Mouse (Mus musculus): ENCODE data around the gene Fblim1. TPM values are rescaled to one million over a fixed set of nuclear protein-coding genes. Genes with fewer than 3 reads are reported as not detected.
A peak's percentile ranks its signal among the peaks of the same experiment; 100 is the strongest.

The Fblim1 gene
- polyA plus RNA-seq, 1 experiment from 2014 or later: 53.9 TPM

- Histone ChIP-seq H3K36me3 (ENCODE audit: control insufficient read depth, insufficient read depth, low read length) (0 out of 2 replicates have a peak, but pooled peaks cover 2% of the 10 kb centered on the region), H3K9me3 (replicated peaks; ENCODE audit: control insufficient read depth, low read length) (no peaks in the 10 kb centered on the region), H3K27ac (ENCODE audit: low read depth, low read length) (0 out of 2 replicates have a peak overlapping the region, but pooled peaks have one; percentile 6), H3K4me2 (no peak overlapping the region), H3K27me3 (ENCODE audit: control insufficient read depth, insufficient read depth, low read length) (no peaks in the 10 kb centered on the region), H3K4me1 (ENCODE audit: control insufficient read depth, insufficient read depth, low read length) (peaks cover 33% of the 10 kb centered on the region), H3K4me3 (ENCODE audit: low read depth, low read length) (peak overlapping the region; percentile 73; the same call in 1 of the 2 replicates), H3K9ac (ENCODE audit: low read depth, low read length) (peak overlapping the region; percentile 91; the same call in 1 of the 2 replicates)
- ATAC-seq (replicated peaks; ENCODE audit: insufficient number of reproducible peaks, low FRiP score, low TSS enrichment): peak; percentile 11; the same call in 1 of the 2 replicates
- 31% methylated on average over 6 of the region's 6 CpGs for WGBS (ENCODE audit: insufficient replicate concordance)
Observed at GRCm38 (mm10) chr4:141600364-141600763, 5.5 kb downstream of the Fblim1 start.

- H3K27ac ChIP-seq (ENCODE audit: low read depth, low read length): peak overlapping the region; percentile 87
- no peaks in the 10 kb centered on the region for H3K9me3 ChIP-seq (replicated peaks; ENCODE audit: control insufficient read depth, low read length)
- peaks cover 5% of the 10 kb centered on the region; the same call in 1 of the 2 replicates for H3K36me3 ChIP-seq (ENCODE audit: control insufficient read depth, insufficient read depth, low read length)
- peaks cover 31% of the 10 kb centered on the region for H3K4me1 ChIP-seq (ENCODE audit: control insufficient read depth, insufficient read depth, low read length)
- ATAC-seq (replicated peaks; ENCODE audit: insufficient number of reproducible peaks, low FRiP score, low TSS enrichment): peak; percentile 23; the same call in 1 of the 2 replicates
- H3K27me3 ChIP-seq (ENCODE audit: control insufficient read depth, insufficient read depth, low read length): no peaks in the 10 kb centered on the region
- 0% methylated on average over 40 of the region's 57 CpGs for WGBS (ENCODE audit: insufficient replicate concordance)
- peak overlapping the region; percentile 73 for H3K4me3 ChIP-seq (ENCODE audit: low read depth, low read length)
- H3K4me2 ChIP-seq: peak overlapping the region; percentile 96
- peak overlapping the region; percentile 91 for H3K9ac ChIP-seq (ENCODE audit: low read depth, low read length)
Observed at GRCm38 (mm10) chr4:141599251-141600141, 6.4 kb downstream of the Fblim1 start.

GRCm38 (mm10) chr4:141598894-141599250, 7.0 kb downstream of the Fblim1 start:
- no peaks in the 10 kb centered on the region for H3K9me3 ChIP-seq (replicated peaks; ENCODE audit: control insufficient read depth, low read length)
- peak overlapping the region; percentile 87 for H3K27ac ChIP-seq (ENCODE audit: low read depth, low read length)
- H3K36me3 ChIP-seq (ENCODE audit: control insufficient read depth, insufficient read depth, low read length): peaks cover 8% of the 10 kb centered on the region; the same call in 1 of the 2 replicates
- H3K4me2 ChIP-seq: peak overlapping the region; percentile 96
- no peaks in the 10 kb centered on the region for H3K27me3 ChIP-seq (ENCODE audit: control insufficient read depth, insufficient read depth, low read length)
- 2% methylated on average over 9 of the region's 9 CpGs for WGBS (ENCODE audit: insufficient replicate concordance)
- H3K4me3 ChIP-seq (ENCODE audit: low read depth, low read length): peak overlapping the region; percentile 73
- peaks cover 28% of the 10 kb centered on the region for H3K4me1 ChIP-seq (ENCODE audit: control insufficient read depth, insufficient read depth, low read length)
- ATAC-seq (replicated peaks; ENCODE audit: insufficient number of reproducible peaks, low FRiP score, low TSS enrichment): no peak
- H3K9ac ChIP-seq (ENCODE audit: low read depth, low read length): peak overlapping the region; percentile 91

- peak overlapping the region; percentile 73 for H3K4me3 ChIP-seq (ENCODE audit: low read depth, low read length)
- no peaks in the 10 kb centered on the region for H3K27me3 ChIP-seq (ENCODE audit: control insufficient read depth, insufficient read depth, low read length)
- no peak for ATAC-seq (replicated peaks; ENCODE audit: insufficient number of reproducible peaks, low FRiP score, low TSS enrichment)
- H3K9me3 ChIP-seq (replicated peaks; ENCODE audit: control insufficient read depth, low read length): no peaks in the 10 kb centered on the region
- H3K27ac ChIP-seq (ENCODE audit: low read depth, low read length): peak overlapping the region; percentile 87
- peaks cover 8% of the 10 kb centered on the region; the same call in 1 of the 2 replicates for H3K36me3 ChIP-seq (ENCODE audit: control insufficient read depth, insufficient read depth, low read length)
- H3K4me1 ChIP-seq (ENCODE audit: control insufficient read depth, insufficient read depth, low read length): peaks cover 28% of the 10 kb centered on the region
- peak overlapping the region; percentile 91 for H3K9ac ChIP-seq (ENCODE audit: low read depth, low read length)
- 2% methylated on average over 19 of the region's 19 CpGs for WGBS (ENCODE audit: insufficient replicate concordance)
- H3K4me2 ChIP-seq: peak overlapping the region; percentile 96
Observed at GRCm38 (mm10) chr4:141598199-141598893, 7.5 kb downstream of the Fblim1 start.

GRCm38 (mm10) chr4:141596700-141597328, 9.1 kb downstream of the Fblim1 start:
- Histone ChIP-seq H3K4me2 (no peak overlapping the region), H3K9ac (ENCODE audit: low read depth, low read length) (no peak overlapping the region), H3K36me3 (ENCODE audit: control insufficient read depth, insufficient read depth, low read length) (peaks cover 17% of the 10 kb centered on the region; the same call in 1 of the 2 replicates), H3K27me3 (ENCODE audit: control insufficient read depth, insufficient read depth, low read length) (no peaks in the 10 kb centered on the region), H3K4me1 (ENCODE audit: control insufficient read depth, insufficient read depth, low read length) (peaks cover 23% of the 10 kb centered on the region), H3K4me3 (ENCODE audit: low read depth, low read length) (no peak overlapping the region), H3K9me3 (replicated peaks; ENCODE audit: control insufficient read depth, low read length) (no peaks in the 10 kb centered on the region), H3K27ac (ENCODE audit: low read depth, low read length) (no peak overlapping the region)
- 68% methylated on average over 8 of the region's 8 CpGs for WGBS (ENCODE audit: insufficient replicate concordance)
- no peak for ATAC-seq (replicated peaks; ENCODE audit: insufficient number of reproducible peaks, low FRiP score, low TSS enrichment)

GRCm38 (mm10) chr4:141595605-141596268, 10.2 kb downstream of the Fblim1 start:
- H3K36me3 ChIP-seq (ENCODE audit: control insufficient read depth, insufficient read depth, low read length): peaks cover 17% of the 10 kb centered on the region; the same call in 1 of the 2 replicates
- H3K27me3 ChIP-seq (ENCODE audit: control insufficient read depth, insufficient read depth, low read length): no peaks in the 10 kb centered on the region
- H3K4me2 ChIP-seq: no peak overlapping the region
- H3K4me1 ChIP-seq (ENCODE audit: control insufficient read depth, insufficient read depth, low read length): peaks cover 14% of the 10 kb centered on the region
- no peak overlapping the region for H3K9ac ChIP-seq (ENCODE audit: low read depth, low read length)
- WGBS (ENCODE audit: insufficient replicate concordance): 80% methylated on average over 9 of the region's 9 CpGs
- no peak overlapping the region for H3K27ac ChIP-seq (ENCODE audit: low read depth, low read length)
- H3K9me3 ChIP-seq (replicated peaks; ENCODE audit: control insufficient read depth, low read length): no peaks in the 10 kb centered on the region
- H3K4me3 ChIP-seq (ENCODE audit: low read depth, low read length): no peak overlapping the region
- ATAC-seq (replicated peaks; ENCODE audit: insufficient number of reproducible peaks, low FRiP score, low TSS enrichment): no peak

- H3K36me3 ChIP-seq (ENCODE audit: control insufficient read depth, insufficient read depth, low read length): peaks cover 18% of the 10 kb centered on the region
- peaks cover 10% of the 10 kb centered on the region for H3K4me1 ChIP-seq (ENCODE audit: control insufficient read depth, insufficient read depth, low read length)
- no peak overlapping the region for H3K27ac ChIP-seq (ENCODE audit: low read depth, low read length)
- H3K4me3 ChIP-seq (ENCODE audit: low read depth, low read length): no peak overlapping the region
- no peak for ATAC-seq (replicated peaks; ENCODE audit: insufficient number of reproducible peaks, low FRiP score, low TSS enrichment)
- 87% methylated on average over 11 of the region's 11 CpGs for WGBS (ENCODE audit: insufficient replicate concordance)
- H3K9me3 ChIP-seq (replicated peaks; ENCODE audit: control insufficient read depth, low read length): no peaks in the 10 kb centered on the region
- H3K4me2 ChIP-seq: no peak overlapping the region
- H3K27me3 ChIP-seq (ENCODE audit: control insufficient read depth, insufficient read depth, low read length): no peaks in the 10 kb centered on the region
- no peak overlapping the region for H3K9ac ChIP-seq (ENCODE audit: low read depth, low read length)
Observed at GRCm38 (mm10) chr4:141595138-141595537, 10.8 kb downstream of the Fblim1 start.

- Histone ChIP-seq H3K4me2 (no peak overlapping the region), H3K27ac (ENCODE audit: low read depth, low read length) (no peak overlapping the region), H3K27me3 (ENCODE audit: control insufficient read depth, insufficient read depth, low read length) (no peaks in the 10 kb centered on the region), H3K4me1 (ENCODE audit: control insufficient read depth, insufficient read depth, low read length) (no peaks in the 10 kb centered on the region), H3K4me3 (ENCODE audit: low read depth, low read length) (no peak overlapping the region), H3K9ac (ENCODE audit: low read depth, low read length) (no peak overlapping the region), H3K9me3 (replicated peaks; ENCODE audit: control insufficient read depth, low read length) (no peaks in the 10 kb centered on the region), H3K36me3 (ENCODE audit: control insufficient read depth, insufficient read depth, low read length) (peaks cover 35% of the 10 kb centered on the region)
- 20% methylated on average over 3 of the region's 3 CpGs for WGBS (ENCODE audit: insufficient replicate concordance)
- no peak for ATAC-seq (replicated peaks; ENCODE audit: insufficient number of reproducible peaks, low FRiP score, low TSS enrichment)
Observed at GRCm38 (mm10) chr4:141591547-141591946, 14.3 kb downstream of the Fblim1 start.
